Mouse (Mus musculus) spleen, postnatal 14 days (tissue): ENCODE measurements around the gene Tmem95.

ENCODE experiments used
- DNase-seq, 2 experiments: peaks; one replicate each; pipeline ENCODE4 v3.0.0; 2021 to 2022; ENCODE audit warnings: low spot score in 2 of 2

Tmem95 gene

DNA sequence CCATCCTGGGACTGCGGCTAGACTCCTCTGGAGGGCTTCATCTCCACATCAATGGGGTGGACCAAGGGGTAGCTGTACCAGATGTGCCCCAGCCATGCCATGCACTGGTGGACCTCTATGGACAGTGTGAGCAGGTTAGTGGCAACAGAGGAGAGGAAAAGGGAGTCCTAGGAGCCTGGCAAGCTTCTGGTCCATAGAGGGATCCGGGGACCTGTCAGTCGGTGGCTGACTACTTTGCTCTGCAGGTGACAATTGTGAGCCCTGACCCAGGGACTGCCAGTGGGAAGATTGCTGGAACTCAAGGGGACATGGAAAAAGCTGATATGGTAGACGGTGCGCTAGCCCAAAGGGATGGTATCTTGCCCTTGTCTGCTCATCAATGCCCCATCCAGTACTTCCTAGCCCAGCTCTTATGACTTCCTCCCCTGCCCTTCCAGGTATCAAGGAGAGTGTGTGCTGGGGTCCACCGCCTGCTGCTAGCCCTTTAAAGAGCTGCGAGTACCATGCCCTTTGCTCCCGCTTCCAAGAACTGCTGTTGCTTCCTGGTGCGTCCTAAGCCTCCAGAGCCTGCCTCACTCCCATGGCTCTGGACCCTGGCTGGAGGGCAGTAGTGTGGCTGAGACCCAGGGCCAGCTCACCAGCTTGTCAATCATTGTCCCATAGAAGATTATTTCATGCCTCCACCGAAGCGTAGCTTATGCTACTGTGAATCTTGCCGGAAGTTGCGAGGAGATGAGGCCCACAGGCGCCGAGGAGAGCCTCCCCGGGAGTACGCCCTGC lies 33.2 kb upstream of the Tmem95 start:
- no peak for DNase-seq

GRCm38 (mm10) chr11:69910177-69910576 lies 32.4 kb upstream of the Tmem95 start:
- DNase-seq: no peak

- no peak for DNase-seq
Measured at GRCm38 (mm10) chr11:69909174-69909573, 31.4 kb upstream of the Tmem95 start.

GRCm38 (mm10) chr11:69908645-69909044 lies 30.8 kb upstream of the Tmem95 start:
- no peak for DNase-seq

DNA sequence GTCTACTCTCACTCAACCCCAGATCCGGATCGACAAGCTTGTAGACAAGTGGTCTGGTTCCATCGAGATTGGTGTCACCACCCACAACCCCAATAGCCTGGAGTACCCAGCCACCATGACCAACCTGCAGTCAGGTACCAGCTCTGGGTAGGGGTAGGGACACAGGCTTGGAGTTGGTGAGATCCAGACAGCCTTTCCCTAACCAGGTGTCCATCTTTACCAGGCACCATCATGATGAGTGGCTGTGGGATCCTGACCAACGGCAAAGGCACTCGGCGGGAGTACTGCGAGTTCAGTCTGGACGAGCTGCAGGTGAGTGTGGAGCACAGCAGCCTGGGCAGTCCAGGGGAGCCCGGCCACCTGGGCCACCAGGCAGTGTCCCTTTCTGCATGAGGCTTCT lies 26.5 kb upstream of the Tmem95 start:
- no peak for DNase-seq

GRCm38 (mm10) chr11:69902972-69903371 lies 25.2 kb upstream of the Tmem95 start:
- no peak for DNase-seq

- no peak for DNase-seq
Measured at GRCm38 (mm10) chr11:69901993-69902392, 24.2 kb upstream of the Tmem95 start.

- DNase-seq: peak; percentile 80 to 82
Measured at GRCm38 (mm10) chr11:69901406-69901846, 23.6 kb upstream of the Tmem95 start.

DNA sequence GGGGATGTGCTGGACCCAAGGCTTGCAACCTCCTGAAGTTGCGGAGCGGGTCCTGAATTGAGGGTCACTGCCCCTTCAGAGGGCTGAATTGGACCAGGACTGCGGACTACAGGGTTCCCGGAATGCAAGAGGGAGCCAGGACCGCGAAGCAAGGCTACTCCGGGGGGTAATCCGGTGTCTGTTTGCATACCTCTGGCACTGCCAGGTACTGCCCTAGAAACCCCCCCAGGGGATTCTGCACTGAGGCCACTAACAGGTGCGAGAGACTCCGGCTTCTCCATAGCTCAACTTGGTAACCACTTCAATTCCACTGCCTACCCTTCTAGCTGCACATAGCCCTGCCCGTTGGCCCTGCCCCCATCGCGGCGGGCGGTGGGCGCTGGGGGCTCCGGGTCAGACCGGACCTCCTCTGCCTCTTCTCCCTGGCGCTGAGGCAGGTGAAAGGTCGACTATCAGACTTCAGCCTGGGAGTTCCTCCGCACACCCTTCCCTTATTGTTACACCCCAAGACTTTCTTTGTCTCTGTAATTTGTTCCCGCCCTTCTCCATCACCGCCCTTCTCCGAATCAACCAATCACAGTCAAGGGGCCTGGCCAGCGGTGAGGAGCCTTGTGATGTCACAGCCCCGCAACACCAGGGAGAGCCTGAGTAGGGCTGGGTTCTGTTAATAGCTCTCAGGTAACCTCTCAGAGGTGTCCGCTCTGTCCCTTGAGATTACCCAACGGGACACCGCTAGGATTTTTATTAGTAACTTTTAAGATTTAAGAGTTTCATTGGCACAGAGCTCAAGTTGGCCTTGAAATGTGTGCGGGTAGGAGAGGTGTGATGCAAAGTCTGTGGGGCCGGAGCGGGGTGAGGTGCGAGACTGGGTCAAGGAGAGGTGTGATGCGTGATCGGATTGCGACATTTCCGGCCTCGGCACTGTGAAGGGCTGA lies 22.9 kb upstream of the Tmem95 start, which contains the start of the genes 2810408A11Rik and Neurl4:
Gene 2810408A11Rik, minus strand, starts transcription at position 517 of the 935 bp plus-strand sequence.
Gene Neurl4, plus strand, starts transcription at position 602 of the 935 bp plus-strand sequence.
- peak; percentile 76 to 79 for DNase-seq

DNA sequence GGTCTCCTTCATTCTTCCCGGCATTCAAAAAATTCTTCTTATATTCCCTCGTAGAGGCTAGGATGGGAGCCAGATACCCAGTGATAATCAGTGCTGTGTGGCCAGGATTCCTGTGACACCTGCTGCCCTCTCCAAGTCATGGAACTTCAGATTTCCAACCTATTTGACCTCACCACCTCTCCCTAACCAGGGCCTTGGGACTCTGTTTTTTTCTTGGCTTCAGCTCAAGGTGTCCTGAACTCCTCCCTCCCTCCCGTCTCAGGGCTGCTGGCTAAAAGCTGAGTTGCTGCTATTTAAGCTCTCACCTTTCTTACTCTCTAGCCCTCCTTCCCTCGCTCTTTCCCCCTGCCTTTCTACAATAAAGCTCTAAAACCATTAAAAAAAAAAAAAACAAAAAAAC lies 22.1 kb upstream of the Tmem95 start:
- DNase-seq: no peak

GRCm38 (mm10) chr11:69895291-69895690 lies 17.5 kb upstream of the Tmem95 start, which contains the start of gene Acap1:
Gene Acap1 (minus strand): TSS chr11:69895539.
- DNase-seq: peak in 1 of 2 experiments; percentile 41

DNA sequence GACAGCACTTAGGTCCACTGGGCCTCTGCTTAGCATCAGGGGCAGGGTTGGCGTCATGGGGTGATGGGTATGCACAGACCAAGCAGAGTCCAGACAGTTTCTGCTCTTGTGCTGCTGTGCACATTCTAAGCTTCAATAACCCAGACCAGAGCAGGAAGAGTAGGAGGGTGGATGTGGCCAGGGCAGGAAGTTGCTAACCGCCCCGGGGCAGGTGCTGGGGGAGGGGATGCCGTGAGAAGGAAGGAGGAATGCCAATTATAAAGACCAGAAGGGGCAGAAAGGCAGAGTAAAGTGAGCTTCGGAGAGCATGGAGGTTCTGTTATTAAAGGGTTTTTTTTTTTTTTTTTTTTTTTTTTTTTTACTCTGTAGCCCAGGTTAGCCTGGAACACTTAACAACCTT lies 16.9 kb upstream of the Tmem95 start:
- peak; percentile 52 to 58 for DNase-seq

DNA sequence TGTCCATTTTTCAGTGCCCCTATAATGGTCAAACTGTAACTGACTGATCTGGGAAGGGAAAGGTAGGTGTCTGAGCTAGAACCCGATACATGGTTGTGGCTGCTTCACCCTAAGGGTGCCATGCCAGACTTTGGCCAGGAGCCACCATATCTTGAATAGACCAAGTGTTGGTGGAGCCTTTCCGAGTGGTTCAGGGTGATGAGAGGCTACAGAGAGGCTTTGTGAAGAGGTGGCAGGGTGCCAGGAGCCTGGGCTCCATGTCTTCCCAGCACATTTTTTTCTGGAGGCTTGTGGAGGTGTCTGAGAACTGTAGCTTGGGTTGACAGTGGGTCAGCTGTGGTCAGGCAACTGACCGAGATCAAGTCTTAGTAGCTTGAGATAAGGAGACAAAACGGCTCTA lies 13.7 kb upstream of the Tmem95 start:
- DNase-seq: no peak

- DNase-seq: no peak
Measured at GRCm38 (mm10) chr11:69886907-69887635, 9.3 kb upstream of the Tmem95 start.

- DNase-seq: no peak
Measured at GRCm38 (mm10) chr11:69884663-69885062, 6.8 kb upstream of the Tmem95 start.

DNA sequence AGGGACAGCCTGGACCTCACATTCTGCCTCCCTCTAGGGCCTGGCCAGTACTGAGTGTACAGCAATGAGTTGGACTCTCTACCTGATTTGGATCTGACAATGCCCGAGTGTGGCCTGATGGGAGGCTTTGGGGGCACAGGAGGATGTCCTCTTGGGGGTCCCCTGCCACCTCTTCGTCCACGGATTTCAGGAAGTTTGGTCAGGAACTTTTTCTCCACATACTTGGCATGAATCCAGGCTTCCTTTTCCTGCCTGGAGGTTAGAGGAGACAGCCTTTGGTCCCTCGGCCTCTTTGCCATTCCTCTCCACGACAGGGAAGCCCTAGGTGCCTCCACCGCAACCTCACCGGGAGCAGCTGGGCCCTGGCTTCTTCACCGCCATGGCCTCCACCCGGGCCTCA lies 6.4 kb upstream of the Tmem95 start:
- no peak for DNase-seq

DNA sequence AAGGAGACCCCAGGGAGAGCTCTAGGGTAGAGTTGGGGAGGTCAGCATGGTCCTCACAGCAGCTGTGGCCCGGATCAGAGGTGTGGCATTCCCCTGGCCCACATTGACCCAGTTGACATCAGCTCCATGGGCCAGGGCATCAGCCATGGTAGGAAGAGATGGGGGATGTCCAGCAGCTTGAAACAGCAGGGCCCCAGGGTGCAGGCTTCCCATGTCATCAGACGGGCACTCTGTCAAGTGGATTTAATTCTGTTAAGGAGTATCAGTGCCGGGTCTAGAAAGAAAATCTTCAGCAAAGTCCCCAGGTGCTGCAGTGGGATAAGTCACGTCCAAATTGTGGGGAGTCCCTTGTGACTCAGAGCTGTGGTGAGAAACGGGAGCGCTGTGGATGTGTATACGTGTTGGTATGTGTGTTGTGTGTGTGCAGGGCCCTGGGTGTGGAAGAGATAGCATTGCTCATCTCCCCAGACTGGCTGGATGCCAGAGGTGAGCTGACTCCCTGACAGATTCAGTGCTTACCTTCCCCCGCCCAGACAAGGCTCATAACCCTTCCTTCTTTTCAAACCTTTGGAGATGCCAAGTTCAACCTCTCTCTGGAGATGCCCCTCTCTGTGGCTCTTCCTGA lies 5.8 kb upstream of the Tmem95 start:
- DNase-seq: no peak

DNA sequence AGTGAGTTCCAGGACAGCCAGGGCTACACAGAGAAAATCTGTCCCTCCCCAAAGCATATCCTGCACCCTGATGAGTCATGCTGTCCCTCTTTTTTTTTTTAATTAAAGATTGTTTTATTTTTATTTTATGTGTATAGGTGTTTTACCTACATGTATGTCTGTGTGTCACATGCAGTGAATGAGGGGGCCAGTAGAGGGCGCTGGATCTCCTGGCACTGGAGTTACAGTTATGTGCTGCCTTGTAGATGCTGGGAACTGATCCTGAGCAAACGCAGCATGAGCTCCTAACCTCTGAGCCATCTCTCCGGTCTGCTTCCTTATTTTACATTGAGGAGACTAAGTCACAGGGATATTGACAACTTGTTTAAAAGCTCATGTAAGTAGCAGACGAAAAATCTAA lies 5.2 kb upstream of the Tmem95 start:
- peak; percentile 47 to 59 for DNase-seq

- DNase-seq: no peak
Measured at GRCm38 (mm10) chr11:69881787-69882670, 4.2 kb upstream of the Tmem95 start.
